Comparison of ENCODE assay signal across 9 mouse cellular contexts in genomic region chr2:164417198-164417597, GRCm38 (mm10). TPM values are rescaled to one million over a fixed set of nuclear protein-coding genes. Genes with fewer than 3 reads are reported as not detected.
DNase-seq lines count a peak whose midpoint lies in the region; ATAC-seq and TF ChIP-seq lines count a peak whose summit lies in the region.
"Had no signal": no experiment of that assay in that cellular context is flagged by ENCODE, and none has a peak within 500 bp of the region (broad histone marks: within the 10 kb centered on the region; RNA-seq: fewer than 3 reads in every experiment).

No protein-coding gene starts in this region.

- no peak for ATAC-seq in hindbrain, postnatal 0 days
- ATAC-seq in embryonic facial prominence, embryonic 14.5 days (ENCODE audit: low read depth) = no peak

- H3K79me2 ChIP-seq in CH12.LX (replicated peaks; ENCODE audit: control insufficient read depth, extremely low read depth, insufficient read depth, poor library complexity, severe bottlenecking) = no peaks in the 10 kb centered on the region

- TF ChIP-seq RAD21 in CH12.LX (IDR thresholded peaks at IDR 0.05; ENCODE audit: low read depth, low read length) = peak; percentile 89

- no peak for TF ChIP-seq POLR2A in CH12.LX (IDR thresholded peaks at IDR 0.05; ENCODE audit: low read depth, low read length)

- H3K27ac ChIP-seq in hindbrain, postnatal 0 days = no peak overlapping the region
- H3K27ac ChIP-seq in hindbrain, embryonic 10.5 days = no peak overlapping the region
- H3K27ac ChIP-seq in CH12.LX (ENCODE audit: insufficient read depth, low read depth) = no peak overlapping the region
- no peak overlapping the region for H3K27ac ChIP-seq in embryonic facial prominence, embryonic 14.5 days (replicated peaks; ENCODE audit: low read depth, low read length)
- H3K27ac ChIP-seq: stomach, embryonic 15.5 days had no signal

- in situ Hi-C loops in CH12.LX (cut with MboI; ENCODE audit: low pct_ligation_motif_present, low pct_unique_long_range_greater_than_20kb, low sequenced_read_pairs) = loop anchor here (25.0 kb wide), 1 partner anchor 320 kb away; the partner anchor contains the start of genes Dnttip1 and Wfdc3

- H3K4me3 ChIP-seq in hindbrain, postnatal 0 days (ENCODE audit: low read length) = no peak overlapping the region
- H3K4me3 ChIP-seq in hindbrain, embryonic 10.5 days = no peak overlapping the region
- H3K4me3 ChIP-seq in CH12.LX (replicated peaks in 1 of 3; ENCODE audit: low read depth in 2 of 3, low read length in 2 of 3, poor library complexity in 1 of 3) = no peak overlapping the region
- no peak overlapping the region for H3K4me3 ChIP-seq in embryonic facial prominence, embryonic 14.5 days (ENCODE audit: low read depth, low read length)
- H3K4me3 ChIP-seq: stomach, embryonic 15.5 days had no signal

- TF ChIP-seq CTCF in hindbrain, postnatal 0 days (IDR thresholded peaks at IDR 0.05; ENCODE audit: low read depth) = peak; percentile 78
- TF ChIP-seq CTCF in CH12.LX (conservative IDR thresholded peaks at IDR 0.05 in 1 of 2, IDR thresholded peaks at IDR 0.05 in 1 of 2; ENCODE audit: low read depth in 2 of 2, low read length in 2 of 2) = peak; percentile 57 to 92; a peak in 3 of 4 replicates

- no peaks in the 10 kb centered on the region for H3K9me3 ChIP-seq in hindbrain, postnatal 0 days (ENCODE audit: low read length)
- H3K9me3 ChIP-seq in hindbrain, embryonic 10.5 days = no peaks in the 10 kb centered on the region
- H3K9me3 ChIP-seq in CH12.LX (replicated peaks; ENCODE audit: low read length) = peaks cover 15% of the 10 kb centered on the region
- no peaks in the 10 kb centered on the region for H3K9me3 ChIP-seq in embryonic facial prominence, embryonic 14.5 days (ENCODE audit: control insufficient read depth, low read length)
- H3K9me3 ChIP-seq: stomach, embryonic 15.5 days had no signal

- no peak overlapping the region for H3K9ac ChIP-seq in hindbrain, postnatal 0 days (replicated peaks; ENCODE audit: low read length)
- no peak overlapping the region for H3K9ac ChIP-seq in CH12.LX (ENCODE audit: insufficient read depth, low read depth)
- H3K9ac ChIP-seq in embryonic facial prominence, embryonic 14.5 days (ENCODE audit: low read depth, low read length) = no peak overlapping the region
- H3K9ac ChIP-seq: stomach, embryonic 15.5 days had no signal

- H3K36me3 ChIP-seq in hindbrain, postnatal 0 days (ENCODE audit: insufficient read depth, low read length) = no peaks in the 10 kb centered on the region
- no peaks in the 10 kb centered on the region for H3K36me3 ChIP-seq in hindbrain, embryonic 10.5 days
- H3K36me3 ChIP-seq in CH12.LX (replicated peaks in 1 of 2; ENCODE audit: control insufficient read depth in 1 of 2, insufficient read depth in 1 of 2, low read length in 1 of 2) = no peaks in the 10 kb centered on the region
- H3K36me3 ChIP-seq in embryonic facial prominence, embryonic 14.5 days (ENCODE audit: control insufficient read depth, insufficient read depth, low read length) = no peaks in the 10 kb centered on the region
- H3K36me3 ChIP-seq: stomach, embryonic 15.5 days had no signal

- no peaks in the 10 kb centered on the region for H3K27me3 ChIP-seq in hindbrain, postnatal 0 days (ENCODE audit: insufficient read depth, low read length)
- peaks cover 30% of the 10 kb centered on the region for H3K27me3 ChIP-seq in hindbrain, embryonic 10.5 days (ENCODE audit: insufficient read depth, poor library complexity, severe bottlenecking)
- H3K27me3 ChIP-seq in CH12.LX (replicated peaks) = peaks cover 4% of the 10 kb centered on the region
- H3K27me3 ChIP-seq in embryonic facial prominence, embryonic 14.5 days (replicated peaks; ENCODE audit: control insufficient read depth, insufficient read depth, low read length) = peaks cover 5% of the 10 kb centered on the region; the same call in 1 of the 2 replicates
- H3K27me3 ChIP-seq: stomach, embryonic 15.5 days had no signal

- H3K4me1 ChIP-seq in hindbrain, postnatal 0 days (ENCODE audit: insufficient read depth, low read length) = no peaks in the 10 kb centered on the region
- H3K4me1 ChIP-seq in hindbrain, embryonic 10.5 days (replicated peaks) = peaks cover 15% of the 10 kb centered on the region
- peaks cover 10 to 29% of the 10 kb centered on the region in 2 experiments; a peak in 3 of 4 replicates for H3K4me1 ChIP-seq in CH12.LX (ENCODE audit: control insufficient read depth in 1 of 2, insufficient read depth in 2 of 2)
- peaks cover 3% of the 10 kb centered on the region; the same call in 1 of the 2 replicates for H3K4me1 ChIP-seq in embryonic facial prominence, embryonic 14.5 days (ENCODE audit: control insufficient read depth, insufficient read depth, low read length)
- H3K4me1 ChIP-seq: stomach, embryonic 15.5 days had no signal

- WGBS in hindbrain, postnatal 0 days = 3% methylated on average over 2 of the region's 2 CpGs
- WGBS in hindbrain, embryonic 10.5 days = 4% methylated on average over 2 of the region's 2 CpGs
- 1% methylated on average over 2 of the region's 2 CpGs for WGBS in embryonic facial prominence, embryonic 14.5 days

- H3K4me2 ChIP-seq in hindbrain, postnatal 0 days (ENCODE audit: low read depth, low read length) = no peak overlapping the region
- H3K4me2 ChIP-seq in CH12.LX (ENCODE audit: insufficient read depth, low read depth, poor library complexity, severe bottlenecking) = no peak overlapping the region
- H3K4me2 ChIP-seq in embryonic facial prominence, embryonic 14.5 days (ENCODE audit: low read depth, low read length) = no peak overlapping the region
- H3K4me2 ChIP-seq: stomach, embryonic 15.5 days had no signal

- no peak for TF ChIP-seq EP300 in CH12.LX (IDR thresholded peaks at IDR 0.05; ENCODE audit: low read length)

- dilution Hi-C loops in CH12.LX (cut with MboI; ENCODE audit: extremely low pct_ligation_motif_present, extremely low pct_unique_long_range_greater_than_20kb, low sequenced_read_pairs) = no loop called here

- peak; percentile 81 for DNase-seq in hindbrain, postnatal 0 days (ENCODE audit: low spot score)
- no peak for DNase-seq in hindbrain, embryonic 10.5 days (ENCODE audit: low spot score)
- DNase-seq in 3T3-L1 (ENCODE audit: low read depth, low spot score) (peak; percentile 83), CH12.LX (ENCODE audit: extremely low read depth) (peak; percentile 54)
- DNase-seq in embryonic facial prominence, embryonic 14.5 days (ENCODE audit: low spot score) = peak; percentile 42
- no peak for DNase-seq in urinary bladder, postnatal 36 days (ENCODE audit: low spot score in 2 of 2)
- no peak for DNase-seq in gastrocnemius, adult 8-10 months (ENCODE audit: low spot score in 2 of 2)
- DNase-seq in yolk sac, embryonic 10.5 days (ENCODE audit: low spot score) = no peak

RNA-seq across cellular contexts. Expression of gene Matn4, which starts 12.2 kb away (rescaled TPM):
- total RNA-seq in hindbrain, postnatal 0 days (2014; rRNA removed) = 4.9 and 8.2 TPM in 2 replicates
- 4.7 and 5.0 TPM in 2 replicates for polyA plus RNA-seq in hindbrain, postnatal 0 days (2015; fragmentation: Nextera tagmentation; extraction: Ambion mirVana)
- polyA plus RNA-seq in hindbrain, embryonic 10.5 days (2016; fragmentation: Nextera tagmentation; extraction: Ambion mirVana) = 0.35 and 0.72 TPM in 2 replicates
- total RNA-seq in CH12.LX (2012; rRNA removed) = not detected in 2 replicates
- not detected in 2 replicates for total RNA-seq in CH12.LX (2014; rRNA removed)
- not detected in 2 replicates for polyA plus RNA-seq in CH12.LX (2012; ENCODE audit: insufficient read length, low read depth)
- 15.6 and 20.6 TPM in 2 replicates for polyA plus RNA-seq in embryonic facial prominence, embryonic 14.5 days (2014; fragmentation: Nextera tagmentation; extraction: Ambion mirVana)
- total RNA-seq in gastrocnemius, adult 8-10 months (2022) = under 1 TPM; 0.27 to 0.99 (median 0.44) TPM

RNA-seq across cellular contexts. Expression of gene Rbpjl, which starts 14.3 kb away (rescaled TPM):
- 0.22 TPM in 1 of 2 replicates, not detected in the other for total RNA-seq in hindbrain, postnatal 0 days (2014; rRNA removed)
- 0.14 and 0.21 TPM in 2 replicates for polyA plus RNA-seq in hindbrain, postnatal 0 days (2015; fragmentation: Nextera tagmentation; extraction: Ambion mirVana)
- 0.02 TPM in 1 of 2 replicates, not detected in the other for polyA plus RNA-seq in hindbrain, embryonic 10.5 days (2016; fragmentation: Nextera tagmentation; extraction: Ambion mirVana)
- 0.08 TPM in 1 of 2 replicates, not detected in the other for total RNA-seq in CH12.LX (2012; rRNA removed)
- total RNA-seq in CH12.LX (2014; rRNA removed) = not detected in 2 replicates
- polyA plus RNA-seq in CH12.LX (2012; ENCODE audit: insufficient read length, low read depth) = not detected in 2 replicates
- polyA plus RNA-seq in embryonic facial prominence, embryonic 14.5 days (2014; fragmentation: Nextera tagmentation; extraction: Ambion mirVana) = 0.42 and 0.52 TPM in 2 replicates
- total RNA-seq in gastrocnemius, adult 8-10 months (2022) = not detected

RNA-seq across cellular contexts. Expression of gene Sdc4, which starts 26.5 kb away (rescaled TPM):
- total RNA-seq in hindbrain, postnatal 0 days (2014; rRNA removed) = 31.1 and 34.1 TPM in 2 replicates
- 36.7 and 39.5 TPM in 2 replicates for polyA plus RNA-seq in hindbrain, postnatal 0 days (2015; fragmentation: Nextera tagmentation; extraction: Ambion mirVana)
- polyA plus RNA-seq in hindbrain, embryonic 10.5 days (2016; fragmentation: Nextera tagmentation; extraction: Ambion mirVana) = 14.8 and 18.0 TPM in 2 replicates
- total RNA-seq in CH12.LX (2012; rRNA removed) (63.9 and 69.9 TPM in 2 replicates), CH12.LX (2014; rRNA removed) (53.4 and 59.8 TPM in 2 replicates)
- 36.4 and 46.6 TPM in 2 replicates for polyA plus RNA-seq in CH12.LX (2012; ENCODE audit: insufficient read length, low read depth)
- 57.1 and 58.4 TPM in 2 replicates for polyA plus RNA-seq in embryonic facial prominence, embryonic 14.5 days (2014; fragmentation: Nextera tagmentation; extraction: Ambion mirVana)
- total RNA-seq in gastrocnemius, adult 8-10 months (2022) = 10 to 100 TPM; 23.9 to 58.8 (median 34.1) TPM

RNA-seq across cellular contexts. Expression of gene Slpi, which starts 28.3 kb away (rescaled TPM):
- 4.3 TPM in 1 of 2 replicates, not detected in the other for total RNA-seq in hindbrain, postnatal 0 days (2014; rRNA removed)
- 0.40 and 0.82 TPM in 2 replicates for polyA plus RNA-seq in hindbrain, postnatal 0 days (2015; fragmentation: Nextera tagmentation; extraction: Ambion mirVana)
- 0.31 TPM in 1 of 2 replicates, not detected in the other for polyA plus RNA-seq in hindbrain, embryonic 10.5 days (2016; fragmentation: Nextera tagmentation; extraction: Ambion mirVana)
- total RNA-seq in CH12.LX (2012; rRNA removed) (1.2 and 2.7 TPM in 2 replicates), CH12.LX (2014; rRNA removed) (0.38 and 0.53 TPM in 2 replicates)
- 0.71 and 1.0 TPM in 2 replicates for polyA plus RNA-seq in CH12.LX (2012; ENCODE audit: insufficient read length, low read depth)
- 1.3 and 2.1 TPM in 2 replicates for polyA plus RNA-seq in embryonic facial prominence, embryonic 14.5 days (2014; fragmentation: Nextera tagmentation; extraction: Ambion mirVana)
- total RNA-seq in gastrocnemius, adult 8-10 months (2022) = under 1 TPM in 1 of 4 experiments, not detected in 3; 0.67 TPM

RNA-seq across cellular contexts. Expression of gene Sys1, which starts 39.6 kb away (rescaled TPM):
- total RNA-seq in hindbrain, postnatal 0 days (2014; rRNA removed) = 165 and 315 TPM in 2 replicates
- 108 and 113 TPM in 2 replicates for polyA plus RNA-seq in hindbrain, postnatal 0 days (2015; fragmentation: Nextera tagmentation; extraction: Ambion mirVana)
- polyA plus RNA-seq in hindbrain, embryonic 10.5 days (2016; fragmentation: Nextera tagmentation; extraction: Ambion mirVana) = 61.5 and 76.4 TPM in 2 replicates
- total RNA-seq in CH12.LX (2012; rRNA removed) (58.5 and 59.7 TPM in 2 replicates), CH12.LX (2014; rRNA removed) (41.8 and 46.6 TPM in 2 replicates)
- polyA plus RNA-seq in CH12.LX (2012; ENCODE audit: insufficient read length, low read depth) = 46.5 and 57.4 TPM in 2 replicates
- 63.3 and 68.3 TPM in 2 replicates for polyA plus RNA-seq in embryonic facial prominence, embryonic 14.5 days (2014; fragmentation: Nextera tagmentation; extraction: Ambion mirVana)
- total RNA-seq in gastrocnemius, adult 8-10 months (2022) = 10 to 100 TPM; 25.3 to 27.8 (median 26.6) TPM

Comparison
In these comparisons a context has a peak if more than half of its experiments do, and no peak if none do; other contexts are left out.
1. DNase-seq: peak in hindbrain, postnatal 0 days (single experiment), 3T3-L1 (single experiment), CH12.LX (single experiment) and embryonic facial prominence, embryonic 14.5 days (single experiment); none in hindbrain, embryonic 10.5 days (single experiment), urinary bladder, postnatal 36 days (0 of 2), gastrocnemius, adult 8-10 months (0 of 2) and yolk sac, embryonic 10.5 days (single experiment).